Mouse (Mus musculus) common myeloid progenitor, adult 5-6 weeks (primary cell): ENCODE data around the gene Ugt1a1. TPM values are rescaled to one million over a fixed set of nuclear protein-coding genes. Genes with fewer than 3 reads are reported as not detected.
A peak's percentile ranks its signal among the peaks of the same experiment; 100 is the strongest.

ENCODE experiments used
- ATAC-seq: replicated peaks from 2 replicates; pipeline ENCODE4 v1.8.0; 2016; ENCODE audit warnings: low read depth, mild to moderate bottlenecking, moderate TSS enrichment, inconsistent platforms; ENCODE audit not compliant: poor library complexity, severe bottlenecking
- total RNA-seq: library from RNA; stranded (forward); fragments of 200-1000, 187-1606 nt; gene quantifications from 2 replicates; pipeline ENCODE4 v1.2.3, GENCODE M21; 2017

Ugt1a1 gene
- total RNA-seq, 1 experiment from 2014 or later = not detected

DNA sequence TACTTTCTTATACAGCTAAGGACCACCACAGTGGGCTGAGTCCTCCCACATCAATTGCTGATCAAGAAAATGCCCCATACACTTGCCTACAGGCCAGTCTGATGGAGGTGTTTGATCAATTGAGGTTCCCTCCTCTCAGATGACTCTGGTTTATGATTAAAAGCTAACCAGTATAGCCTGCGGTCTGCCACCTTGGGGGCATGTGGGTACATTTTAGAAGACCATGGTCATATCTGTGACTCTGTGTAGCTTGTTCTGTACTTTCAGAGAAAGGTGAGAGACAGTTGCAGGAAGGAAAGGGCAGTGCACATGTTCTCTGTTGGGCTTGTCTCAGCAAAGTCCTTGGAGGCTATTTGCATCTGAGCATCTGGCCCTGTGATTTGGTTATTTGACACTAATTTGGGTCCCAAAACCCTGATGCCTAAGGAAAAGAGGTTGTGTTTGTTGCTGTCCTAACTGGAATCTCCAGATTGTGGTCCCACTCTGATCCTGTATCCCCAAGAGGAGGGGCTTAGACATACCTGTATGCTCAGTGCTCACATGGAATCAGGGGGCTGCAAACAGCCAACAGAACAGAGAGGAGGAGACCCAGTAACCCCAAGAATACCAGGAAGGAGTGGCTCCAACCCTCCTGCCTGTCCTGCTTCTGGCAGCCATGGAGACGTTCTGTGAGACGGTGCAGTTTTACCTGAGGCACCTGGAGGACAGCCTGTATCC, 21.1 kb downstream of the Ugt1a1 start:
- ATAC-seq = no peak

- ATAC-seq = no peak
Observed at GRCm38 (mm10) chr1:88233421-88234247, 21.9 kb downstream of the Ugt1a1 start.

- ATAC-seq = no peak
Observed at GRCm38 (mm10) chr1:88234248-88234610, 22.5 kb downstream of the Ugt1a1 start.

DNA sequence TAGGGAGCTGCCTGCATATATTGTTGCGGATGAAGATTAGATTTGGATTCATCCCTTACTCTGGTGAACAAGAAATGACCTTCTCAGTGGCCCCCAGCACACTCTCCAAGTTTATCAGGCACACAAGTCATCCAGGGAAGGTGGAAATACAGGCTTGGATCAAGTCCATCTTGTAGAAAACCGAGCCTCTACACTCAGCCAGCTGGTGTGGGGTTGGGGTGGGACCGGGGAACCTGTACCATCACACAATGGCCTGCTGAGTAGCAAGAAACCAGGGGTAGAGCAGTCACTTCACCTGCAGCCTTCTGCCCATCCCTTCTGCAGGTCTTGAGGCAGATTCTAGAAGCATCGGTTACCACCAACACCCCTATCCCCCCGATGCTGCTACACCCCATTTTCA, 22.9 kb downstream of the Ugt1a1 start:
- ATAC-seq = no peak

- ATAC-seq = no peak
Observed at GRCm38 (mm10) chr1:88235046-88235893, 23.5 kb downstream of the Ugt1a1 start.

GRCm38 (mm10) chr1:88235894-88236415, 24.2 kb downstream of the Ugt1a1 start:
- no peak for ATAC-seq

- no peak for ATAC-seq
Observed at GRCm38 (mm10) chr1:88237311-88237710, 25.6 kb downstream of the Ugt1a1 start.

- no peak for ATAC-seq
Observed at GRCm38 (mm10) chr1:88238771-88239170, 27.0 kb downstream of the Ugt1a1 start.

- ATAC-seq = no peak
Observed at GRCm38 (mm10) chr1:88240072-88240471, 28.3 kb downstream of the Ugt1a1 start.

GRCm38 (mm10) chr1:88240579-88240978, 28.8 kb downstream of the Ugt1a1 start:
- ATAC-seq = no peak

DNA sequence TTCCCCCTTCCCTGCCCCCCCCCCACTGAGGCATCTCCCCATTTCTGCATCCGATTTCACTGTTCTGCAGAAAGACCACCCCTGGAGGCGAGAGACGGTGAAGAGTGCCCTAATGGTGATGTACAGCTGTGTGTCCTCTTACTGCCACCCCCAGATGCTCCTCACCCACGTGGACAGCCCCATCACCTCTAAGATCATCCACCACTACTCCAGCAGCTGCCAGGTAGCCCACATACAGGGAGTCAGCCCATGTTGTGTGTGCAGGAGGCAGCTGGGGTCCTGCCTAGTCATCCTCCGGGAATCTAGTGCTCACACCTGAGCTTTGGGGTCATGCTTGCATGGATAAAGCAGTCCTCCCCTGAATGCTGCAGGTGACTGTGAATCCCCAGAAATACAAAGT, 32.1 kb downstream of the Ugt1a1 start:
- ATAC-seq = no peak

DNA sequence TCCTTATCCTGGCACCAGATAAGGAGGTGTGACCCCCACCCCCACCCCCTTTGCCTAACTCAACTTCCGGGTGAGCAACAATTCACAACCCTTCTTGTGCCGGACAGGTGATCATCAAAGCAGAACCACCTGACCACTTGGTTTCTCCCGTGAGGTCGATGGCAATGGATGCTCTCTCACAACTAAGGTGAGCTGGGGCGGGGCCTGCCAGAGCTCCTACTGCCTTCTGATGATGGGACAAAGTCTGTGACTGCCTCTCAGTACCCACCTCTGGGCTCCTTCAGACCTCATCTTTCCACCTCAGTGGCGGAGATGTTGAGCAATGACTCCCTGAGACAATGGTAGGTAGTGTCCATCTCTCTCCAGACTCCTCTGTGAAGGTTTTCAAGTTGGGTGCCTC, 34.1 kb downstream of the Ugt1a1 start:
- ATAC-seq = no peak

DNA sequence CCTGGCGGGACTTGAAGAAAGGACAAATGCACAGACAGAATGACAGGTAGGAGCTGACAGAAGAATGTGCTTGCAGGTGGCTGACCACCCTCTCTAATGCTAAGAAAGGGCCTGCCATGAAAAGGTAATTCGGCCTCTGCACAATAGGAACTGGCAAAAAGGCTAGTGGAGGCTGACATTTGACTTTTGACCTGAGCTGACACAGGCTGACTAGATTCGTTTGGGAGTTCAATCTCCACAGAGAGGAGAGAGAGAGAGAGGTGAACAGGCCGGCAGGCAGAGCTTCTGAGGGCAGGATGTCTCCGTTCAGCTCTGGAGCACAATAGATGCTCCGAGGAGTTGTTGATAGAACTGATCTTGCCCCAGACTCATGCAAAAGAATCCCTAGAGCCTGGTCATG, 34.6 kb downstream of the Ugt1a1 start:
- no peak for ATAC-seq

- no peak for ATAC-seq
Observed at GRCm38 (mm10) chr1:88247660-88248059, 35.9 kb downstream of the Ugt1a1 start.

GRCm38 (mm10) chr1:88248658-88249057, 36.9 kb downstream of the Ugt1a1 start:
- peak; percentile 10; the same call in 1 of the 2 replicates for ATAC-seq

GRCm38 (mm10) chr1:88249596-88249995, 37.8 kb downstream of the Ugt1a1 start:
- ATAC-seq = no peak

GRCm38 (mm10) chr1:88250023-88250422, 38.3 kb downstream of the Ugt1a1 start:
- no peak for ATAC-seq

GRCm38 (mm10) chr1:88253106-88253505, 41.3 kb downstream of the Ugt1a1 start:
- ATAC-seq = 0 out of 2 replicates have a peak, but pooled peaks have one; percentile 9

GRCm38 (mm10) chr1:88253540-88253939, 41.8 kb downstream of the Ugt1a1 start:
- no peak for ATAC-seq

GRCm38 (mm10) chr1:88254793-88255465, 43.2 kb downstream of the Ugt1a1 start:
- ATAC-seq = no peak
